Mouse (Mus musculus): Measurements from ENCODE around the gene Pianp. TPM values are rescaled to one million over a fixed set of nuclear protein-coding genes. Genes with fewer than 3 reads are reported as not detected.

Pianp gene
- polyA plus RNA-seq (2021; fragmentation: Nextera tagmentation) = 42.6 and 156 TPM in 2 replicates
- long read RNA-seq, experiment 1, transcript Pianp-201 (6 exons, 2,250 nt) = major isoform, 174 of 266 reads
- long read RNA-seq, experiment 1, transcript Pianp-206 (5 exons, 2,396 nt) = minor isoform, 17 of 266 reads
- long read RNA-seq, experiment 1, transcript Pianp-204 (6 exons, 1,116 nt) = minor isoform, 5 of 266 reads
- long read RNA-seq, experiment 1, partial matches to known transcripts = 45 of 266 reads
- long read RNA-seq, experiment 1, other reads (novel, unspliced or antisense) = 24 of 266 reads
- long read RNA-seq, experiment 2, partial matches to known transcripts = 6 of 66 reads
- long read RNA-seq, experiment 2, other reads (novel, unspliced or antisense) = 56 of 66 reads

GRCm38 (mm10) chr6:124996551-124997501 lies at the start of gene Pianp:
Gene Pianp (plus strand): TSS chr6:124996694.

DNA sequence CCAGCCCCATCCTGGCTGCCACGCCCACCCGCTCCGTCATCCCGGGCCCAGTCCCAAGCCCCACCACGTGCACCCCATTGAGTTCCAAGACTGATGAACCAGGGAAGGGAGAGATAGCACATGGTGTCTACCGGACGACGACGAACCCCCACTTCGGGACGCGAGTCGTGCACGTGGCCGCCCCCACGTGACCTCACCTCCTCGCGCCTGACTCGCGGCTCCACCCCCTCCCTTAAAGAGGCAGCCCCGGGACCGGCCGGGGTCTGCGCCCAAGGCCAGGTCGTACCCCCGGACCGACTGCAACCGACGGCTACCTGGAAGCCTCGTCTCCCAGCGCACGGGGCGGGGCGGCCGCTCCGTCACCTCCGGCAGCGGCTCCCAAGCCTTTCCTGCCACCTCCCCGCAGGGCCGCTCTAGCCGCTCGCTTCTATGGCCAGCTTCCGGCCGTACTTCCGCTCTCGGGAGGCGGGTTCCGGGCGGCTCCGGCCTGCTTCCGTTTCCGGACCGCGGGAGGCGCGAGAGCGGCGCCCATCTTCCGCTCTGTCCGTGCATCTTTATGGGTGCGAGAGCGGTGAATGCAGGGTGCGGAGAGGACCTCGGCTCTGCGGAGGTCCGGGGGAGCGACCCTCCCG lies 31.3 kb upstream of the Pianp start, which contains the start of gene Cops7a:
Cops7a (minus strand) TSS at position 451 of the 632 bp plus-strand sequence.

DNA sequence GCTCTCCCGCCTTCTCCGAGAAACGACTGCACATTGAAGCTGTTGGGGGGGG lies 12.5 kb downstream of the Pianp start, which contains the start of gene Zfp384:
Zfp384 (plus strand) TSS at position 17 of the 52 bp plus-strand sequence.

DNA sequence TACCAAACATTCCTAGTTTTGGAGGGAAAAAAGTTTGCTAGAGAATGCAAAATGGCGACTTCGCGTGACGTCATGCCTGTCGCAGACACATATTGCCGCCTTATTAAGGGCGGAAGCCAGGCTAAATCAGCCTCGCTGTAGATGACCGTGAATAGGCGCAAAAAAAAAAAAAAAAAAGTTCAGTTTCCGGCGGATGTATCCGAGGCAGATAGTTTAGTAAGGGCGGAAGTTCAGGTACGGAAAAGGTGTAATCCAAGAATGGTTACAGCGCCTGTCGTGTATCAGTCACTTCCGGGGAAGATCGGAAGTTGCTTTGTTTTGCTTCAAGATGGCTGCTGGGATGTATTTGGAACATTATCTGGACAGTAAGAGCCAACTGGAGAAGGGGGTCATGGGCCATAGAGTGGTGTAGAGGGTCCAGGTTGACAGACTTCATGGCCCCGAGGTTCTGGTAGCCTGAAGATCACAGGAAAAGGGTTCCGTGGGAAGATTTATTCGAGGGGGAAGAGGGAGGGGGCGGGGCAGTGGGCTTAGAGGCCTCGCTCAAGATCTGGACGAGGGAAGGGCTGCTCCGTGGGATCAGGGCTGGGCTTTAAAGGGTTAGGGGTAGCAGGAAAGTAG lies 43.1 kb downstream of the Pianp start, which contains the start of gene Ing4:
Ing4 (plus strand) TSS at position 228 of the 621 bp plus-strand sequence.

DNA sequence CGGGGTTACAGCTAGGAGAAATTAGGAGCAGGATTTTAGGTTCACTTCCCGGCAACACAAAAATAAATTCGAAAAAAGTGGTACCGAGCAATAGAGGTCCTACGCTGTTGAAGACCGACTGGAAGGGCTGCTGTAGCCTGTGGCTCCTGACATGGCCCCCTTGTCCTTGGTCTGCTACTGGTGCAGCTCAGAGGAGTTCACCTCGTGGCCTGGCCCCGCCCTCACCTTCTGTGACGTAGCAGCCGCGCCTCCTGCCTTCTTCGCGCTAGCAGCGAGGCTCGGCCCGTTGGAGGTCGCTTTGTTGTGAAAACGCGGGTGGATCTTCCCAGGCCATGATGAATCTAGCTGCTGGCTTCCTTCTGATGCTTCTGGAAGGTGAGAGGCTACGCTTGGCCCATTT lies 53.2 kb downstream of the Pianp start, which contains the start of gene Acrbp:
Acrbp (plus strand) TSS at position 12 of the 400 bp plus-strand sequence.

Other genes with a start within 250 kb of the Pianp start
- not detected in 2 replicates for gene Gm45234, start 240.7 kb upstream of the Pianp start, polyA plus RNA-seq (2021; fragmentation: Nextera tagmentation)
- gene Atn1, start 240.2 kb upstream of the Pianp start, polyA plus RNA-seq (2021; fragmentation: Nextera tagmentation) = 12.8 and 30.3 TPM in 2 replicates
- 524 and 939 TPM in 2 replicates for gene Eno2, start 227.0 kb upstream of the Pianp start, polyA plus RNA-seq (2021; fragmentation: Nextera tagmentation)
- gene Lrrc23, start 217.0 kb upstream of the Pianp start, polyA plus RNA-seq (2021; fragmentation: Nextera tagmentation) = 0.85 and 2.2 TPM in 2 replicates
- gene Spsb2, start 188.0 kb upstream of the Pianp start, polyA plus RNA-seq (2021; fragmentation: Nextera tagmentation) = 3.9 and 5.0 TPM in 2 replicates
- gene Tpi1, start 182.4 kb upstream of the Pianp start, polyA plus RNA-seq (2021; fragmentation: Nextera tagmentation) = 1,295 and 1,347 TPM in 2 replicates
- gene Usp5, start 167.2 kb upstream of the Pianp start, polyA plus RNA-seq (2021; fragmentation: Nextera tagmentation) = 82.3 and 115 TPM in 2 replicates
- 0.65 and 0.78 TPM in 2 replicates for gene Cdca3, start 167.1 kb upstream of the Pianp start, polyA plus RNA-seq (2021; fragmentation: Nextera tagmentation)
- not detected in 2 replicates for gene Gnb3, start 156.4 kb upstream of the Pianp start, polyA plus RNA-seq (2021; fragmentation: Nextera tagmentation)
- gene P3h3, start 138.9 kb upstream of the Pianp start, polyA plus RNA-seq (2021; fragmentation: Nextera tagmentation) = 0.99 and 5.6 TPM in 2 replicates
- gene Gpr162, start 132.7 kb upstream of the Pianp start, polyA plus RNA-seq (2021; fragmentation: Nextera tagmentation) = 0.87 and 14.7 TPM in 2 replicates
- gene Cd4, start 108.5 kb upstream of the Pianp start, polyA plus RNA-seq (2021; fragmentation: Nextera tagmentation) = 5.7 and 6.2 TPM in 2 replicates
- gene Lag3, start 85.0 kb upstream of the Pianp start, polyA plus RNA-seq (2021; fragmentation: Nextera tagmentation) = 7.3 and 8.8 TPM in 2 replicates
- 367 and 833 TPM in 2 replicates for gene Ptms, start 76.6 kb upstream of the Pianp start, polyA plus RNA-seq (2021; fragmentation: Nextera tagmentation)
- 569 and 770 TPM in 2 replicates for gene Mlf2, start 65.3 kb upstream of the Pianp start, polyA plus RNA-seq (2021; fragmentation: Nextera tagmentation)
- 254 TPM in 2 replicates for gene Cops7a, start 31.2 kb upstream of the Pianp start, polyA plus RNA-seq (2021; fragmentation: Nextera tagmentation)
- gene Zfp384, start 12.5 kb downstream of the Pianp start, polyA plus RNA-seq (2021; fragmentation: Nextera tagmentation) = 4.7 and 11.8 TPM in 2 replicates
- gene Ing4, start 43.1 kb downstream of the Pianp start, polyA plus RNA-seq (2021; fragmentation: Nextera tagmentation) = 61.4 and 67.8 TPM in 2 replicates
- 1.3 and 2.3 TPM in 2 replicates for gene Acrbp, start 53.0 kb downstream of the Pianp start, polyA plus RNA-seq (2021; fragmentation: Nextera tagmentation)
- gene Lpar5, start 71.2 kb downstream of the Pianp start, polyA plus RNA-seq (2021; fragmentation: Nextera tagmentation) = 0.87 and 1.2 TPM in 2 replicates
- 52.1 and 67.3 TPM in 2 replicates for gene Chd4, start 99.3 kb downstream of the Pianp start, polyA plus RNA-seq (2021; fragmentation: Nextera tagmentation)
- gene Nop2, start 135.2 kb downstream of the Pianp start, polyA plus RNA-seq (2021; fragmentation: Nextera tagmentation) = 14.6 and 14.8 TPM in 2 replicates
- 20.1 and 21.2 TPM in 2 replicates for gene Iffo1, start 148.5 kb downstream of the Pianp start, polyA plus RNA-seq (2021; fragmentation: Nextera tagmentation)
- 2,886 and 3,956 TPM in 2 replicates for gene Gapdh, start 169.8 kb downstream of the Pianp start, polyA plus RNA-seq (2021; fragmentation: Nextera tagmentation)
- 3.2 and 4.5 TPM in 2 replicates for gene Ncapd2, start 195.0 kb downstream of the Pianp start, polyA plus RNA-seq (2021; fragmentation: Nextera tagmentation)
- gene Mrpl51, start 195.1 kb downstream of the Pianp start, polyA plus RNA-seq (2021; fragmentation: Nextera tagmentation) = 102 and 129 TPM in 2 replicates
- gene Vamp1, start 218.9 kb downstream of the Pianp start, polyA plus RNA-seq (2021; fragmentation: Nextera tagmentation) = 37.9 and 46.4 TPM in 2 replicates
- gene Tapbpl, start 235.2 kb downstream of the Pianp start, polyA plus RNA-seq (2021; fragmentation: Nextera tagmentation) = 6.8 and 8.6 TPM in 2 replicates
- 0.43 and 0.77 TPM in 2 replicates for gene Cd27, start 240.3 kb downstream of the Pianp start, polyA plus RNA-seq (2021; fragmentation: Nextera tagmentation)